Mouse (Mus musculus) forebrain, embryonic 11.5 days (tissue): Measurements from ENCODE around the gene Fev. TPM values are rescaled to one million over a fixed set of nuclear protein-coding genes. Genes with fewer than 3 reads are reported as not detected.

Experiments
- ATAC-seq: fragments of 200-750 bp; cut with Nextera tagmentation; replicated peaks from 2 replicates; pipeline ENCODE4 v1.8.0; 2017; ENCODE audit warnings: moderate TSS enrichment; ENCODE audit not compliant: low FRiP score
- DNase-seq: peaks from one replicate; pipeline ENCODE4 v3.0.0-alpha.2; 2017; ENCODE audit warnings: low spot score
- H3K27ac ChIP-seq: fragments of 300-500 bp; sonication (generic); 2 replicates; pipeline ENCODE4 v1.5.1; 2014; ENCODE audit warnings: low read depth, low read length
- H3K27me3 ChIP-seq: fragments of 300-500 bp; sonication (generic); 2 replicates; pipeline ENCODE4 v1.6.1; 2014; ENCODE audit warnings: mild to moderate bottlenecking, low read length, mixed read lengths; ENCODE audit not compliant: control insufficient read depth, insufficient read depth
- H3K36me3 ChIP-seq: fragments of 300-500 bp; sonication (generic); 2 replicates; pipeline ENCODE4 v1.6.1; 2014; ENCODE audit warnings: mild to moderate bottlenecking, low read length, moderate library complexity, mixed read lengths; ENCODE audit not compliant: control insufficient read depth, insufficient read depth
- H3K4me1 ChIP-seq: fragments of 300-500 bp; sonication (generic); replicated peaks from 2 replicates; pipeline ENCODE4 v1.6.1; 2014; ENCODE audit warnings: low read length, mixed read lengths; ENCODE audit not compliant: control insufficient read depth, insufficient read depth
- H3K4me2 ChIP-seq: fragments of 300-500 bp; sonication (generic); 2 replicates; pipeline ENCODE4 v1.6.1; 2014; ENCODE audit warnings: low read depth, mild to moderate bottlenecking, low read length, moderate library complexity, mixed read lengths; ENCODE audit not compliant: severe bottlenecking
- H3K4me3 ChIP-seq: fragments of 300-500 bp; sonication (generic); 2 replicates; pipeline ENCODE4 v1.5.1; 2014; ENCODE audit warnings: low read depth, low read length
- H3K9ac ChIP-seq: fragments of 300-500 bp; sonication (generic); 2 replicates; pipeline ENCODE4 v1.6.1; 2014; ENCODE audit warnings: low read length
- H3K9me3 ChIP-seq: fragments of 300-500 bp; sonication (generic); 2 replicates; pipeline ENCODE4 v1.6.1; 2016; ENCODE audit warnings: low read length, mixed read lengths; ENCODE audit not compliant: control insufficient read depth
- WGBS: fragments of 180-500 bp; shearing (Covaris S2); extraction: QIAGEN DNeasy Blood & Tissue Kit; methylation state at CpG from one replicate; pipeline ENCODE4 v1.1.7; 2014; 5-methylcytosine and 5-hydroxymethylcytosine counted together
- polyA plus RNA-seq: library from polyadenylated mRNA; unstranded; fragments of >200 nt; fragmentation: Nextera tagmentation; extraction: Ambion mirVana; gene quantifications from 2 replicates; pipeline ENCODE4 v1.2.1, GENCODE M21; 2014

Gene Fev
- polyA plus RNA-seq, 1 experiment from 2014 or later: not detected

GRCm38 (mm10) chr1:74854306-74855056 lies 30.7 kb downstream of the Fev start, which contains the start of gene Cdk5r2:
TSS of gene Cdk5r2 (plus strand) at chr1:74854934.
- DNase-seq (peak; percentile 94), ATAC-seq (peak; percentile 88)
- no peak within 1 kb of the TSS for H3K27ac ChIP-seq
- 3% methylated on average over 37 of the region's 39 CpGs for WGBS
- H3K27me3 ChIP-seq: peaks cover 48% of the 10 kb centered on the region
- H3K4me1 ChIP-seq: peaks cover 30% of the 10 kb centered on the region
- peak within 1 kb of the TSS; percentile 90 for H3K4me2 ChIP-seq
- peak within 1 kb of the TSS; percentile 71 for H3K4me3 ChIP-seq
- H3K9ac ChIP-seq: peak within 1 kb of the TSS; percentile 75
- no peaks in the 10 kb centered on the region for H3K9me3 ChIP-seq
- no peaks in the 10 kb centered on the region for H3K36me3 ChIP-seq

GRCm38 (mm10) chr1:74851001-74851775 lies 34.0 kb downstream of the Fev start:
- 8% methylated on average over 6 of the region's 6 CpGs for WGBS
- Histone ChIP-seq H3K4me2 (no peak overlapping the region), H3K9ac (peak overlapping the region; percentile 24; the same call in 1 of the 2 replicates), H3K27ac (peak overlapping the region; percentile 5; the same call in 1 of the 2 replicates), H3K9me3 (no peaks in the 10 kb centered on the region), H3K4me3 (no peak overlapping the region), H3K36me3 (no peaks in the 10 kb centered on the region), H3K4me1 (peaks cover 25% of the 10 kb centered on the region), H3K27me3 (peaks cover 25% of the 10 kb centered on the region)
- no peak for ATAC-seq
- peak; percentile 53 for DNase-seq

- H3K4me3 ChIP-seq: no peak overlapping the region
- no peaks in the 10 kb centered on the region for H3K9me3 ChIP-seq
- H3K4me2 ChIP-seq: no peak overlapping the region
- no peak for DNase-seq
- H3K36me3 ChIP-seq: no peaks in the 10 kb centered on the region
- no peak overlapping the region for H3K27ac ChIP-seq
- WGBS: 26% methylated on average over 6 of the region's 6 CpGs
- no peak for ATAC-seq
- peaks cover 15% of the 10 kb centered on the region for H3K4me1 ChIP-seq
- no peak overlapping the region for H3K9ac ChIP-seq
- peaks cover 16% of the 10 kb centered on the region for H3K27me3 ChIP-seq
Measured at GRCm38 (mm10) chr1:74850251-74850650, 35.0 kb downstream of the Fev start.

GRCm38 (mm10) chr1:74848946-74849345 lies 36.3 kb downstream of the Fev start:
- Histone ChIP-seq H3K27me3 (peaks cover 11% of the 10 kb centered on the region), H3K9ac (no peak overlapping the region), H3K36me3 (no peaks in the 10 kb centered on the region), H3K4me1 (peaks cover 8% of the 10 kb centered on the region; the same call in 1 of the 2 replicates), H3K4me2 (no peak overlapping the region), H3K4me3 (no peak overlapping the region), H3K9me3 (no peaks in the 10 kb centered on the region), H3K27ac (no peak overlapping the region)
- 49% methylated on average over 5 of the region's 5 CpGs for WGBS
- no peak for DNase-seq
- no peak for ATAC-seq

GRCm38 (mm10) chr1:74846341-74846740 lies 38.9 kb downstream of the Fev start:
- WGBS: 53% methylated on average over 9 of the region's 9 CpGs
- no peak for DNase-seq
- Histone ChIP-seq H3K27ac (no peak overlapping the region), H3K4me2 (no peak overlapping the region), H3K4me1 (peaks cover 1% of the 10 kb centered on the region; the same call in 1 of the 2 replicates), H3K9ac (no peak overlapping the region), H3K36me3 (no peaks in the 10 kb centered on the region), H3K9me3 (no peaks in the 10 kb centered on the region), H3K27me3 (no peaks in the 10 kb centered on the region; the same call in 1 of the 2 replicates), H3K4me3 (no peak overlapping the region)
- ATAC-seq: no peak

GRCm38 (mm10) chr1:74843090-74843489 lies 42.1 kb downstream of the Fev start:
- H3K4me1 ChIP-seq: no peaks in the 10 kb centered on the region
- H3K27me3 ChIP-seq: no peaks in the 10 kb centered on the region
- no peak overlapping the region for H3K9ac ChIP-seq
- WGBS: 84% methylated on average over 5 of the region's 5 CpGs
- ATAC-seq (no peak), DNase-seq (no peak)
- H3K9me3 ChIP-seq: no peaks in the 10 kb centered on the region
- no peaks in the 10 kb centered on the region for H3K36me3 ChIP-seq
- no peak overlapping the region for H3K27ac ChIP-seq
- no peak overlapping the region for H3K4me2 ChIP-seq
- H3K4me3 ChIP-seq: no peak overlapping the region

GRCm38 (mm10) chr1:74833255-74833654 lies 52.0 kb downstream of the Fev start:
- 82% methylated on average over 3 of the region's 3 CpGs for WGBS
- H3K9me3 ChIP-seq: no peaks in the 10 kb centered on the region
- no peaks in the 10 kb centered on the region for H3K27me3 ChIP-seq
- no peaks in the 10 kb centered on the region for H3K4me1 ChIP-seq
- H3K36me3 ChIP-seq: no peaks in the 10 kb centered on the region
- no peak overlapping the region for H3K4me3 ChIP-seq
- ATAC-seq: no peak
- DNase-seq: no peak
- no peak overlapping the region for H3K9ac ChIP-seq
- no peak overlapping the region for H3K27ac ChIP-seq
- H3K4me2 ChIP-seq: no peak overlapping the region
